Mouse (Mus musculus) hindbrain, postnatal 0 days (tissue): ENCODE measurements around the gene Bin2. TPM values are rescaled to one million over a fixed set of nuclear protein-coding genes. Genes with fewer than 3 reads are reported as not detected.

Experiments
- ATAC-seq: fragments of 200-750 bp; cut with Nextera tagmentation; 2 replicates; pipeline ENCODE4 v1.8.0; 2017; ENCODE audit warnings: mild to moderate bottlenecking, moderate TSS enrichment, moderate library complexity
- DNase-seq: peaks from one replicate; pipeline ENCODE4 v3.0.0-alpha.2; 2015; ENCODE audit warnings: low spot score
- H3K27ac ChIP-seq: fragments of 300-500 bp; sonication (generic); 2 replicates; pipeline ENCODE4 v1.5.1; 2014; ENCODE audit warnings: mild to moderate bottlenecking
- H3K27me3 ChIP-seq: fragments of 300-500 bp; sonication (generic); 2 replicates; pipeline ENCODE4 v1.6.1; 2014; ENCODE audit warnings: low read length, mixed read lengths; ENCODE audit not compliant: insufficient read depth
- H3K36me3 ChIP-seq: fragments of 300-500 bp; sonication (generic); 2 replicates; pipeline ENCODE4 v1.6.1; 2014; ENCODE audit warnings: low read length, mixed read lengths; ENCODE audit not compliant: insufficient read depth
- H3K4me1 ChIP-seq: fragments of 300-500 bp; sonication (generic); 2 replicates; pipeline ENCODE4 v1.6.1; 2014; ENCODE audit warnings: antibody characterized with exemption, low read length, mixed read lengths; ENCODE audit not compliant: insufficient read depth
- H3K4me2 ChIP-seq: fragments of 300-500 bp; sonication (generic); 2 replicates; pipeline ENCODE4 v1.6.1; 2014; ENCODE audit warnings: low read depth, mild to moderate bottlenecking, low read length, moderate library complexity, mixed read lengths
- H3K4me3 ChIP-seq: fragments of 300-500 bp; sonication (generic); 2 replicates; pipeline ENCODE4 v1.5.1; 2014; ENCODE audit warnings: low read length
- H3K9ac ChIP-seq: fragments of 300-500 bp; sonication (generic); replicated peaks from 2 replicates; pipeline ENCODE4 v1.6.1; 2014; ENCODE audit warnings: mild to moderate bottlenecking, low read length, moderate library complexity, mixed read lengths
- H3K9me3 ChIP-seq: fragments of 300-500 bp; sonication (generic); 2 replicates; pipeline ENCODE4 v1.6.1; 2016; ENCODE audit warnings: low read length, mixed read lengths
- CTCF ChIP-seq: IDR thresholded peaks from 2 replicates; pipeline ENCODE4 v1.5.1; 2016; ENCODE audit warnings: antibody characterized with exemption, control low read depth, low read depth
- WGBS: fragments of 180-500 bp; shearing (Covaris S2); extraction: QIAGEN DNeasy Blood & Tissue Kit; methylation state at CpG from one replicate; pipeline ENCODE4 v1.1.7; 2014; 5-methylcytosine and 5-hydroxymethylcytosine counted together
- polyA plus RNA-seq: library from polyadenylated mRNA; unstranded; fragments of >200 nt; fragmentation: Nextera tagmentation; extraction: Ambion mirVana; gene quantifications from 2 replicates; pipeline ENCODE4 v1.2.1, GENCODE M21; 2015
- total RNA-seq: library from RNA; depleted of rRNA; stranded (reverse); fragments of >200 nt; gene quantifications from 2 replicates; pipeline ENCODE4 v1.2.3, GENCODE M21; 2014

Bin2 gene
- total and polyA plus RNA-seq, 2 experiments from 2014 or later = 0.63 to 1.4 TPM

- Histone ChIP-seq H3K4me1 (no peaks in the 10 kb centered on the region), H3K27me3 (no peaks in the 10 kb centered on the region), H3K9ac (no peak overlapping the region), H3K9me3 (no peaks in the 10 kb centered on the region), H3K4me3 (no peak overlapping the region), H3K36me3 (no peaks in the 10 kb centered on the region), H3K4me2 (no peak overlapping the region), H3K27ac (no peak overlapping the region)
- DNase-seq = no peak
- ATAC-seq = no peak
- no peak for TF ChIP-seq CTCF
- 77% methylated on average over 10 of the region's 10 CpGs for WGBS
These were observed 28.7 kb upstream of the Bin2 start for GRCm38 (mm10) chr15:100698078-100698477.

- H3K27ac ChIP-seq = no peak overlapping the region
- H3K9ac ChIP-seq = no peak overlapping the region
- peaks cover 8% of the 10 kb centered on the region; the same call in 1 of the 2 replicates for H3K9me3 ChIP-seq
- ATAC-seq (no peak), DNase-seq (no peak)
- no peaks in the 10 kb centered on the region for H3K36me3 ChIP-seq
- no peak overlapping the region for H3K4me2 ChIP-seq
- H3K4me3 ChIP-seq = no peak overlapping the region
- no peaks in the 10 kb centered on the region for H3K4me1 ChIP-seq
- no peaks in the 10 kb centered on the region for H3K27me3 ChIP-seq
- no peak for TF ChIP-seq CTCF
- 57% methylated on average over 9 of the region's 9 CpGs for WGBS
These were observed 25.1 kb upstream of the Bin2 start for GRCm38 (mm10) chr15:100694406-100694805.

GRCm38 (mm10) chr15:100691990-100692389 lies 22.6 kb upstream of the Bin2 start:
- no peak for ATAC-seq
- Histone ChIP-seq H3K36me3 (no peaks in the 10 kb centered on the region), H3K4me3 (no peak overlapping the region), H3K4me2 (no peak overlapping the region), H3K4me1 (no peaks in the 10 kb centered on the region), H3K27ac (no peak overlapping the region), H3K9ac (no peak overlapping the region), H3K9me3 (peaks cover 8% of the 10 kb centered on the region; the same call in 1 of the 2 replicates), H3K27me3 (no peaks in the 10 kb centered on the region)
- DNase-seq = no peak
- no peak for TF ChIP-seq CTCF
- 74% methylated on average over 3 of the region's 3 CpGs for WGBS

- H3K9me3 ChIP-seq = peaks cover 8% of the 10 kb centered on the region; the same call in 1 of the 2 replicates
- TF ChIP-seq CTCF = no peak
- no peak within 1 kb of the TSS for H3K27ac ChIP-seq
- 82% methylated on average over 8 of the region's 8 CpGs for WGBS
- H3K36me3 ChIP-seq = no peaks in the 10 kb centered on the region
- DNase-seq (no peak), ATAC-seq (no peak)
- H3K4me1 ChIP-seq = no peaks in the 10 kb centered on the region
- no peak within 1 kb of the TSS for H3K9ac ChIP-seq
- no peak within 1 kb of the TSS for H3K4me3 ChIP-seq
- no peak within 1 kb of the TSS for H3K4me2 ChIP-seq
- no peaks in the 10 kb centered on the region for H3K27me3 ChIP-seq
These were observed 18.1 kb upstream of the Bin2 start, which contains the start of gene Cela1 for GRCm38 (mm10) chr15:100687430-100687971. Cela1 (minus strand) TSS chr15:100687921.

- no peak overlapping the region for H3K9ac ChIP-seq
- H3K27ac ChIP-seq = no peak overlapping the region
- H3K4me1 ChIP-seq = no peaks in the 10 kb centered on the region
- whole genome bisulfite sequencing = 65% methylated on average over 12 of the region's 12 CpGs
- H3K4me2 ChIP-seq = no peak overlapping the region
- H3K9me3 ChIP-seq = peaks cover 8% of the 10 kb centered on the region; the same call in 1 of the 2 replicates
- H3K27me3 ChIP-seq = no peaks in the 10 kb centered on the region
- H3K4me3 ChIP-seq = no peak overlapping the region
- DNase-seq (no peak), ATAC-seq (no peak)
- no peaks in the 10 kb centered on the region for H3K36me3 ChIP-seq
- TF ChIP-seq CTCF = no peak
These were observed 17.6 kb upstream of the Bin2 start for GRCm38 (mm10) chr15:100686989-100687388.

GRCm38 (mm10) chr15:100686434-100686833 lies 17.1 kb upstream of the Bin2 start:
- Histone ChIP-seq H3K27me3 (no peaks in the 10 kb centered on the region), H3K9ac (no peak overlapping the region), H3K9me3 (peaks cover 8% of the 10 kb centered on the region; the same call in 1 of the 2 replicates), H3K27ac (no peak overlapping the region), H3K4me3 (no peak overlapping the region), H3K36me3 (no peaks in the 10 kb centered on the region), H3K4me2 (no peak overlapping the region), H3K4me1 (no peaks in the 10 kb centered on the region)
- ATAC-seq (no peak), DNase-seq (no peak)
- TF ChIP-seq CTCF = no peak
- WGBS = 78% methylated on average over 6 of the region's 6 CpGs

- 85% methylated on average over 8 of the region's 8 CpGs for WGBS
- no peaks in the 10 kb centered on the region for H3K36me3 ChIP-seq
- ATAC-seq = no peak
These were observed 16.5 kb upstream of the Bin2 start for GRCm38 (mm10) chr15:100685849-100686248.

More at GRCm38 (mm10) chr15:100685849-100686248, 16.5 kb upstream of the Bin2 start:
- H3K9me3 ChIP-seq = peaks cover 8% of the 10 kb centered on the region; the same call in 1 of the 2 replicates
- H3K9ac ChIP-seq = no peak overlapping the region
- no peaks in the 10 kb centered on the region for H3K4me1 ChIP-seq
- H3K27me3 ChIP-seq = no peaks in the 10 kb centered on the region
- no peak for DNase-seq
- no peak for TF ChIP-seq CTCF
- H3K27ac ChIP-seq = no peak overlapping the region
- H3K4me2 ChIP-seq = no peak overlapping the region
- H3K4me3 ChIP-seq = no peak overlapping the region
